Mouse (Mus musculus) cortical plate, adult 2 months (tissue): Measurements from ENCODE around the gene Kank1. TPM values are rescaled to one million over a fixed set of nuclear protein-coding genes. Genes with fewer than 3 reads are reported as not detected.

ENCODE experiments used
- H3K27ac ChIP-seq: fragments of 200-500 bp; 2 replicates; pipeline ENCODE4 v1.5.1; 2012; ENCODE audit warnings: low read length, control low read depth, inconsistent platforms; ENCODE audit not compliant: insufficient read depth
- H3K4me1 ChIP-seq: fragments of 200-500 bp; 2 replicates; pipeline ENCODE4 v1.6.1; 2011; ENCODE audit warnings: low read length; ENCODE audit not compliant: control insufficient read depth, insufficient read depth
- H3K4me3 ChIP-seq: fragments of 200-500 bp; 2 replicates; pipeline ENCODE4 v1.5.1; 2011; ENCODE audit warnings: mild to moderate bottlenecking, low read length, control low read depth; ENCODE audit not compliant: insufficient read depth
- CTCF ChIP-seq: fragments of 200-500 bp; IDR thresholded peaks from 2 replicates; pipeline ENCODE4 v1.5.1; 2011; ENCODE audit warnings: mild to moderate bottlenecking, control low read depth, low read length; ENCODE audit not compliant: insufficient read depth; ENCODE audit errors: extremely low read depth
- POLR2A ChIP-seq: fragments of 200-500 bp; IDR thresholded peaks from 2 replicates; pipeline ENCODE4 v1.6.1; 2011; ENCODE audit warnings: mild to moderate bottlenecking, low read length, control low read depth; ENCODE audit not compliant: insufficient read depth; ENCODE audit errors: extremely low read depth
- polyA plus RNA-seq: library from polyadenylated mRNA; depleted of rRNA; stranded (reverse); fragments of >200 nt; gene quantifications from 2 replicates; pipeline ENCODE4 v1.2.3, GENCODE M21; 2012; rRNA removed

Kank1 gene
- 11.6 and 13.7 TPM in 2 replicates for polyA plus RNA-seq

DNA sequence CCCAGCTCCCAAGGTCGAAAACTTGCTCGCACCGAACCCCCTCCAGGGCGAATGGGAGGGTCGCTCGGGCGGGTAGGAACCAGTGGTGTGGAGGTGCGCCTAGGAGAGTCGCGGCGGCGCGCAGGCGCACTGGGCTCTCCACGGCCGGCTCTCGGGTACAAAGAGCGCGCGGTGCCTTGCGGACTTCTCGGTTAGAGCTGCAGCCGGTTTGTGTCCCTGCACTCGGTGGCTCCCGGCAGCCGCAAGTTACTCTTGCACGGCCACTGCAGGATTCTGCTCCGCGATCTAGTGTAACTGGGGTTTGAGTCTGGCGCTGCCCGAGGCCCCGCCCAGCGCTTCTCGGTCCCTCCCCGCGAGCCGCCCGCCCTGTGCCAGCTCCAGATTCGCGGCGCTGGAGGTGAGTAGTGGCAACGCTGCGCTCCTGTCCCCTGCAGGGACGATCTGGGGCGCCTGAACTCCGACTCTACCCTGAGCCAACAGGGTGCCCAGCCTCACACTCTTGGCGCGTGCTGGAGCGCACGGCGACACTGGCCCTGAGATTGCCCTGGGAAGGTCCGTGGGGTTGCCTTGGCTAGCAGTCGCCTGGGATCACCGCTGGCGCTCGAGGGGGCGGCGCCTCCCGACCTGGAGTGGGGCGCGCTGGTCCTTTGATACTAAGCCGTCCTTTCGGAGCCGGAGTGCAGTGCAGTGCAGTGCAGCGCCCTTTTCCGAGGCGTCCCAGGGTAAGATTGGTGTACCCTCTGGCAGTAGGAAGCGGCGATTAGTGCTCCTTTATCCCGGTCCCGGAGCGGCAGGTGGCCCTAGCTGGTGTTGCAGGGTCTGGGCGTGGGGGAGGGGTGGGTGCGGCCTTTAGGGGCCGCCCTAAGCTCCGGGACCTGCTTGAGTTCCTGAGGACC is at the start of gene Kank1:
Gene Kank1 (plus strand): TSS at position 380 of the 896 bp plus-strand sequence.
- no peak for TF ChIP-seq CTCF
- no peak for TF ChIP-seq POLR2A
- Histone ChIP-seq H3K27ac (no peak within 1 kb of the TSS), H3K4me3 (peak within 1 kb of the TSS; percentile 70), H3K4me1 (no peaks in the 10 kb centered on the region)

GRCm38 (mm10) chr19:25187681-25188080 is 49.1 kb upstream of the Kank1 start:
- Histone ChIP-seq H3K4me3 (no peak overlapping the region), H3K4me1 (no peaks in the 10 kb centered on the region), H3K27ac (no peak overlapping the region)
- TF ChIP-seq POLR2A, result no peak
- TF ChIP-seq CTCF, result no peak

GRCm38 (mm10) chr19:25193751-25194150 is 43.0 kb upstream of the Kank1 start:
- H3K4me3 ChIP-seq, result no peak overlapping the region

GRCm38 (mm10) chr19:25200081-25200860 is 36.5 kb upstream of the Kank1 start:
- no peaks in the 10 kb centered on the region for H3K4me1 ChIP-seq
- TF ChIP-seq CTCF (no peak), POLR2A (no peak)

More at GRCm38 (mm10) chr19:25193751-25194150, 43.0 kb upstream of the Kank1 start:
- no peak for TF ChIP-seq POLR2A
- TF ChIP-seq CTCF, result no peak
- no peaks in the 10 kb centered on the region for H3K4me1 ChIP-seq
- no peak overlapping the region for H3K27ac ChIP-seq

GRCm38 (mm10) chr19:25203077-25203476 is 33.7 kb upstream of the Kank1 start:
- no peak overlapping the region for H3K4me3 ChIP-seq
- no peak overlapping the region for H3K27ac ChIP-seq
- H3K4me1 ChIP-seq, result no peaks in the 10 kb centered on the region
- TF ChIP-seq CTCF (no peak), POLR2A (no peak)

More at GRCm38 (mm10) chr19:25200081-25200860, 36.5 kb upstream of the Kank1 start:
- Histone ChIP-seq H3K27ac (no peak overlapping the region), H3K4me3 (no peak overlapping the region)

DNA sequence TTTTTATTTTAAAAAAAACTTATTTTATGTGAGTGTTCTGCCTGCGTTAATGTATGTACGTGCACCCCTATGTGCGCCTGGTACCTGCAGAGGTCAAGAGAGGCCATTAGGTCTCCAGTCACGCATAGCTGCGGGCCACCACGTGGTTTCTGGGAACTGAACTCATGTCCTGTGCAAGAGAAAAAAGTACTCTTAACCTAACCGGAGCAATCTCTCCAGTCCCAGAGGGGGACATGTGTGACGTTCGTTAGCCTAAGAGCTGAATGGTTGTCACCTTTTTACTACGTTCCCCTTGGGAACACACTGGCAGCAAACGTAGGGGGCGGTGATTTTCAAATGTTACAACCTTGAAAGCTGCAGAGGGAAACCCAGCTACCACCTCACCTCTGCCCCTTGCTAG is 29.8 kb upstream of the Kank1 start:
- no peak overlapping the region for H3K4me3 ChIP-seq
- H3K4me1 ChIP-seq, result no peaks in the 10 kb centered on the region
- TF ChIP-seq CTCF (no peak), POLR2A (no peak)
- no peak overlapping the region for H3K27ac ChIP-seq

GRCm38 (mm10) chr19:25207731-25208361 is 28.9 kb upstream of the Kank1 start:
- no peak for TF ChIP-seq CTCF
- no peak for TF ChIP-seq POLR2A
- Histone ChIP-seq H3K4me1 (no peaks in the 10 kb centered on the region), H3K27ac (no peak overlapping the region), H3K4me3 (no peak overlapping the region)

GRCm38 (mm10) chr19:25208596-25209110 is 28.1 kb upstream of the Kank1 start:
- TF ChIP-seq CTCF (no peak), POLR2A (no peak)
- H3K4me3 ChIP-seq, result no peak overlapping the region
- no peak overlapping the region for H3K27ac ChIP-seq
- no peaks in the 10 kb centered on the region for H3K4me1 ChIP-seq

DNA sequence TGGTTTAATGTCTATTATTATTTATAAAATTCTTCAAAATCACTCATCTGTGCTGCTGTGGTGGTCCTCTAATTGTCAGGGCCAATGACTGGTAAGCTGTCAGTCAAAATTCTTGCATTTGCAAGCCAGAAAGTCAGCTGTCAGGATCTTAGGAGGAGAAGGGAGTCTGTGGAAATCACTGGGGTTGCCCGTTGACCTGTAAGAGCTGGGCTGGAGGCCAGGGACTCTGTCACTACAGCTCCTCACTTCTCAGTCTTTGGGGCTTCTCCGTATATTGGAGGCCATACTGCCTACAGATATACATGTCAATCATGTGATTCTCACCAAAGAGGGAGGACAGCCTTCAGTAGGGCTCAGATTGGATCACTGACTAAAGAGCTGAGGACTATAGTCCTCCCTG is 16.2 kb upstream of the Kank1 start:
- Histone ChIP-seq H3K27ac (no peak overlapping the region), H3K4me1 (no peaks in the 10 kb centered on the region), H3K4me3 (no peak overlapping the region)
- no peak for TF ChIP-seq POLR2A
- TF ChIP-seq CTCF, result no peak
